Mouse (Mus musculus): ENCODE data around the gene Rab3c. TPM values are rescaled to one million over a fixed set of nuclear protein-coding genes. Genes with fewer than 3 reads are reported as not detected.
A peak's percentile ranks its signal among the peaks of the same experiment; 100 is the strongest.

Rab3c gene
- polyA plus RNA-seq, 1 experiment from 2014 or later: 206 TPM

GRCm38 (mm10) chr13:110127613-110128258, 153.1 kb downstream of the Rab3c start:
- ATAC-seq: peak; percentile 86
- peak overlapping the region; percentile 27; the same call in 1 of the 2 replicates for H3K9ac ChIP-seq (ENCODE audit: low read depth, low read length)
- H3K36me3 ChIP-seq (ENCODE audit: control insufficient read depth, insufficient read depth, low read length): no peaks in the 10 kb centered on the region
- peaks cover 6% of the 10 kb centered on the region; the same call in 1 of the 2 replicates for H3K4me1 ChIP-seq (ENCODE audit: control insufficient read depth, insufficient read depth, low read depth, low read length)
- peak overlapping the region; percentile 77 for H3K27ac ChIP-seq (ENCODE audit: low read depth, low read length)
- H3K4me2 ChIP-seq (ENCODE audit: low read length): peak overlapping the region; percentile 1
- H3K9me3 ChIP-seq (ENCODE audit: control insufficient read depth, low read length): no peaks in the 10 kb centered on the region
- H3K4me3 ChIP-seq (ENCODE audit: low read length): no peak overlapping the region
- 37% methylated on average over 12 of the region's 12 CpGs for WGBS
- no peaks in the 10 kb centered on the region for H3K27me3 ChIP-seq (replicated peaks; ENCODE audit: control insufficient read depth, insufficient read depth, low read length)

- no peak overlapping the region for H3K4me2 ChIP-seq (ENCODE audit: low read length)
- H3K9me3 ChIP-seq (ENCODE audit: control insufficient read depth, low read length): no peaks in the 10 kb centered on the region
- H3K9ac ChIP-seq (ENCODE audit: low read depth, low read length): no peak overlapping the region
- no peaks in the 10 kb centered on the region for H3K36me3 ChIP-seq (ENCODE audit: control insufficient read depth, insufficient read depth, low read length)
- no peak overlapping the region for H3K4me3 ChIP-seq (ENCODE audit: low read length)
- no peak for ATAC-seq
- H3K27me3 ChIP-seq (replicated peaks; ENCODE audit: control insufficient read depth, insufficient read depth, low read length): no peaks in the 10 kb centered on the region
- no peak overlapping the region for H3K27ac ChIP-seq (ENCODE audit: low read depth, low read length)
- WGBS: 77% methylated on average over 4 of the region's 4 CpGs
- H3K4me1 ChIP-seq (ENCODE audit: control insufficient read depth, insufficient read depth, low read depth, low read length): peaks cover 6% of the 10 kb centered on the region; the same call in 1 of the 2 replicates
These were observed 158.0 kb downstream of the Rab3c start for GRCm38 (mm10) chr13:110122825-110123224.

- no peaks in the 10 kb centered on the region for H3K27me3 ChIP-seq (replicated peaks; ENCODE audit: control insufficient read depth, insufficient read depth, low read length)
- H3K9ac ChIP-seq (ENCODE audit: low read depth, low read length): no peak overlapping the region
- H3K9me3 ChIP-seq (ENCODE audit: control insufficient read depth, low read length): no peaks in the 10 kb centered on the region
- no peak overlapping the region for H3K27ac ChIP-seq (ENCODE audit: low read depth, low read length)
- no peak for ATAC-seq
- no peak overlapping the region for H3K4me2 ChIP-seq (ENCODE audit: low read length)
- no peaks in the 10 kb centered on the region for H3K36me3 ChIP-seq (ENCODE audit: control insufficient read depth, insufficient read depth, low read length)
- 73% methylated on average over 5 of the region's 5 CpGs for WGBS
- H3K4me1 ChIP-seq (ENCODE audit: control insufficient read depth, insufficient read depth, low read depth, low read length): peaks cover 3% of the 10 kb centered on the region; the same call in 1 of the 2 replicates
- no peak overlapping the region for H3K4me3 ChIP-seq (ENCODE audit: low read length)
These were observed 163.9 kb downstream of the Rab3c start for GRCm38 (mm10) chr13:110116892-110117291.

GRCm38 (mm10) chr13:110116316-110116715, 164.5 kb downstream of the Rab3c start:
- H3K4me3 ChIP-seq (ENCODE audit: low read length): no peak overlapping the region
- no peak for ATAC-seq
- no peak overlapping the region for H3K9ac ChIP-seq (ENCODE audit: low read depth, low read length)
- H3K4me1 ChIP-seq (ENCODE audit: control insufficient read depth, insufficient read depth, low read depth, low read length): peaks cover 3% of the 10 kb centered on the region; the same call in 1 of the 2 replicates
- H3K27me3 ChIP-seq (replicated peaks; ENCODE audit: control insufficient read depth, insufficient read depth, low read length): no peaks in the 10 kb centered on the region
- WGBS: 71% methylated on average over 3 of the region's 3 CpGs
- H3K27ac ChIP-seq (ENCODE audit: low read depth, low read length): peak overlapping the region; percentile 20; the same call in 1 of the 2 replicates
- no peaks in the 10 kb centered on the region for H3K36me3 ChIP-seq (ENCODE audit: control insufficient read depth, insufficient read depth, low read length)
- H3K4me2 ChIP-seq (ENCODE audit: low read length): no peak overlapping the region
- H3K9me3 ChIP-seq (ENCODE audit: control insufficient read depth, low read length): no peaks in the 10 kb centered on the region

GRCm38 (mm10) chr13:110114870-110115645, 165.7 kb downstream of the Rab3c start:
- Histone ChIP-seq H3K4me3 (ENCODE audit: low read length) (no peak overlapping the region), H3K4me2 (ENCODE audit: low read length) (no peak overlapping the region), H3K36me3 (ENCODE audit: control insufficient read depth, insufficient read depth, low read length) (no peaks in the 10 kb centered on the region), H3K9ac (ENCODE audit: low read depth, low read length) (0 out of 2 replicates have a peak overlapping the region, but pooled peaks have one; percentile 7), H3K4me1 (ENCODE audit: control insufficient read depth, insufficient read depth, low read depth, low read length) (peaks cover 3% of the 10 kb centered on the region; the same call in 1 of the 2 replicates), H3K9me3 (ENCODE audit: control insufficient read depth, low read length) (no peaks in the 10 kb centered on the region), H3K27ac (ENCODE audit: low read depth, low read length) (peak overlapping the region; percentile 69), H3K27me3 (replicated peaks; ENCODE audit: control insufficient read depth, insufficient read depth, low read length) (no peaks in the 10 kb centered on the region)
- 10% methylated on average over 7 of the region's 7 CpGs for WGBS
- ATAC-seq: peak; percentile 87

GRCm38 (mm10) chr13:110113711-110114110, 167.1 kb downstream of the Rab3c start:
- no peak for ATAC-seq
- Histone ChIP-seq H3K27me3 (replicated peaks; ENCODE audit: control insufficient read depth, insufficient read depth, low read length) (no peaks in the 10 kb centered on the region), H3K4me1 (ENCODE audit: control insufficient read depth, insufficient read depth, low read depth, low read length) (peaks cover 3% of the 10 kb centered on the region; the same call in 1 of the 2 replicates), H3K4me3 (ENCODE audit: low read length) (no peak overlapping the region), H3K4me2 (ENCODE audit: low read length) (no peak overlapping the region), H3K9me3 (ENCODE audit: control insufficient read depth, low read length) (no peaks in the 10 kb centered on the region), H3K27ac (ENCODE audit: low read depth, low read length) (no peak overlapping the region), H3K36me3 (ENCODE audit: control insufficient read depth, insufficient read depth, low read length) (no peaks in the 10 kb centered on the region), H3K9ac (ENCODE audit: low read depth, low read length) (no peak overlapping the region)
- WGBS: 79% methylated on average over 6 of the region's 6 CpGs

- Histone ChIP-seq H3K4me2 (ENCODE audit: low read length) (no peak overlapping the region), H3K4me3 (ENCODE audit: low read length) (no peak overlapping the region), H3K4me1 (ENCODE audit: control insufficient read depth, insufficient read depth, low read depth, low read length) (peaks cover 19% of the 10 kb centered on the region), H3K9ac (ENCODE audit: low read depth, low read length) (no peak overlapping the region), H3K27me3 (replicated peaks; ENCODE audit: control insufficient read depth, insufficient read depth, low read length) (no peaks in the 10 kb centered on the region), H3K36me3 (ENCODE audit: control insufficient read depth, insufficient read depth, low read length) (no peaks in the 10 kb centered on the region), H3K9me3 (ENCODE audit: control insufficient read depth, low read length) (no peaks in the 10 kb centered on the region), H3K27ac (ENCODE audit: low read depth, low read length) (no peak overlapping the region; the same call in 1 of the 2 replicates)
- peak; percentile 46; the same call in 1 of the 2 replicates for ATAC-seq
- 71% methylated on average over 6 of the region's 6 CpGs for WGBS
These were observed 183.3 kb downstream of the Rab3c start for GRCm38 (mm10) chr13:110097424-110098050.

GRCm38 (mm10) chr13:110094998-110095397, 185.8 kb downstream of the Rab3c start:
- Histone ChIP-seq H3K4me2 (ENCODE audit: low read length) (peak overlapping the region; percentile 19; the same call in 1 of the 2 replicates), H3K9me3 (ENCODE audit: control insufficient read depth, low read length) (no peaks in the 10 kb centered on the region), H3K4me1 (ENCODE audit: control insufficient read depth, insufficient read depth, low read depth, low read length) (peaks cover 19% of the 10 kb centered on the region), H3K9ac (ENCODE audit: low read depth, low read length) (no peak overlapping the region), H3K27me3 (replicated peaks; ENCODE audit: control insufficient read depth, insufficient read depth, low read length) (no peaks in the 10 kb centered on the region), H3K4me3 (ENCODE audit: low read length) (no peak overlapping the region), H3K36me3 (ENCODE audit: control insufficient read depth, insufficient read depth, low read length) (no peaks in the 10 kb centered on the region), H3K27ac (ENCODE audit: low read depth, low read length) (peak overlapping the region; percentile 57; the same call in 1 of the 2 replicates)
- WGBS: 49% methylated on average over 6 of the region's 6 CpGs
- ATAC-seq: peak; percentile 67
